Mouse (Mus musculus): ENCODE results near the gene Mrps15.
"Not testable (repeated sequence)": the region's sequence is repeated elsewhere in the genome, so short reads cannot be mapped to it uniquely, and the experiment has no call there.

Gene Mrps15

DNA sequence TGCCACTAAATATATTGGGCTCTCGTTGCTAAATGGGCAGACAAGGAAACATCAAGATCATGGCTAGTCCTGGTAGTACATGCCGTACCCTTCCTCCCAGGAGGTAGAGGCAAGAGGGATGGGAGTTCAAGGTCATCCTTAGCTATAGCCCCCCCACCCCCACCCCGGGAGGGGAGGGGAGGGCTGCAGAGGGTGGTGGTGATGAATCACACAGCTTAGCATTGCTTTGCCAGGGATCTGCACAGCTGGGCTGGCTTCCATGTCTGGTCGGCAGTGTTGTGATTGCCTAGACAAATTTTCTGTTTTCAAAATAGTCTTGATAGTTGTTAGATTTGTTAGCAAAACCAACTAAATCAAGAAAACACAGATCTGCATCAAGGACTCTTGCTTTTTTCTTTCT is 32.5 kb downstream of the Mrps15 start:
- DNase-seq: no peak

DNA sequence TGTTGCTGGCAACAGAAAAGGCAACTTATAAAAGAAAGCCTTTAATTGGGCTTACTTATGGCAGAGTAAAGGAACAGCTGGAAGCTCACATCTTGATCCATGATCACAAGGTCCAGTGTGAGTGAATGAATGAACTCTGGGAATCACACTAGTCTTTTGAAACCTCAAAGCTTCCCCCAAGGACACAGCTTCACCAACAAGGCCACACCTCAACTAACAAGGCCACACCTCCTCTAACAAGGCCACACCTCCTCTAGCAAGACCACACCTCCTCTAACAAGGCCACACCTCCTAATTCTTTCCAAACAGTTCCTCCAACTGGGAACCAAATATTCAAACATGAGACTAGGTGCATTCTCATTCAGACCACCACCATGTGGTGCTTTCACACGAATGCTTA is 34.9 kb downstream of the Mrps15 start:
- no peak for DNase-seq

DNA sequence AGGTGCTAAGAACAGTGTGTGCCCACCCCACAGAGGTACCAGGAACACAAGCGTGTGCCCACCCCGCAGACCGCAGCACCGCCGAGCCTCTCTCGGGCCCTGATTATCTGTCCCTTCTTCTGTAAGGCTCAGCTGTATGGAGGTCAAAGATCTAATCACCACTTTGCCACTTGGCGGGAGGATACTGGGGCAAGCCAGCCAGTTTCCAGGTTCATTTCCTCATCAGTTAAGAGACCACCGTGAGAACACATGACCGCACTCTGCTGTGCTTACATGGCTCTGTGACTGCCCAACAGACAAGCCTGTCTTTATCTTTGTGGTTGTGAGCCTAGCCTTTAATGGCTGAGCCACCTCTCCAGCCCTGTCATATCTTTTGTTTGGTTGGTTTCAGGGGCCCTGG is 36.3 kb downstream of the Mrps15 start:
- DNase-seq: no peak

DNA sequence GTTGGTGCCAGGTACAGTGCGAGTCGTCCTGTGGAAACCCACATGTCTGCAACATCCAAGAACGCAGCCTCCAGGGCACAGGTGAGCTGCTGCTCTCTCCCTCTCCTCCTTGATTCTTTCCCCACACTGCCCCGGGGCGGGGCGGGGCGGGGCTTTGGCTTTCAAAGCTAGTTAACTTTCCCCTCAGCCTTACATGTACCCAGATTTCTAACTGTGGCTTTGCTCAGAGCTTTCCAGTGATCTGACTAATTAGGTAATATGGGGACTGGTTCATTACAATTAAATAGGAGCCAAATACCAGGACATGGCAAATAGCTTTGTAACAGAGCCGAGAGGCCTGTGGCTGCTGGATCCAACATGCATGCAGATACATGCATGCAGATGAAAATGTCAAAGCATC is 37.7 kb downstream of the Mrps15 start:
- no peak for DNase-seq

DNA sequence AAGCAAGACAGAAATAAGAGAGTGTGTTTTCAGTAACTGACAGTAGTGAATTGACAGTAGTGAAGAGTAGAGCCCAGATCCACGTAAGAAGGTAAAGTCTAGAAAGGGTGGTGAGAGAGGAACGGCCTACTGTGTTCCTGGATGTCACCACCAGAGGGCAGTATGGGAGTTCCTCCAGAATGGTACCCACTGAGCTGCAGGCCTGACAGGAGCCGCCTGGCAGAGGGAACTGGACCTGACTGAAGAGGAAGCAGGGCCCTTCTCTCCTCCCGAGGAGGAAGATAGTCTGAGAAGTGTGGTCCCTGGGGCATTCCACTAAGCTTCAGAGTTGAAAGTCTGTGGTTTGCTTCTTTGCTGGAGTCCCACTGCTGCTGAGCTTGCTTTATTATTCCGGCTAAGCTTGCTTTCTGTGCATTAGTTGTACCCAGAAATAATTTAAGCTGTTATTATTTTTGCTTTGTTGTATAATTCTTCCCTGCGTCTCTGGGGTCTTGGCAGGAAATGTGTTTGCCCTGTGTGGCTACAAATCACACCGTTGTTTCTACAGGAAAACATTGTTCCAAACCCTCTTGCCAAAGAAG is 39.4 kb downstream of the Mrps15 start:
- peak; percentile 75 for DNase-seq

DNA sequence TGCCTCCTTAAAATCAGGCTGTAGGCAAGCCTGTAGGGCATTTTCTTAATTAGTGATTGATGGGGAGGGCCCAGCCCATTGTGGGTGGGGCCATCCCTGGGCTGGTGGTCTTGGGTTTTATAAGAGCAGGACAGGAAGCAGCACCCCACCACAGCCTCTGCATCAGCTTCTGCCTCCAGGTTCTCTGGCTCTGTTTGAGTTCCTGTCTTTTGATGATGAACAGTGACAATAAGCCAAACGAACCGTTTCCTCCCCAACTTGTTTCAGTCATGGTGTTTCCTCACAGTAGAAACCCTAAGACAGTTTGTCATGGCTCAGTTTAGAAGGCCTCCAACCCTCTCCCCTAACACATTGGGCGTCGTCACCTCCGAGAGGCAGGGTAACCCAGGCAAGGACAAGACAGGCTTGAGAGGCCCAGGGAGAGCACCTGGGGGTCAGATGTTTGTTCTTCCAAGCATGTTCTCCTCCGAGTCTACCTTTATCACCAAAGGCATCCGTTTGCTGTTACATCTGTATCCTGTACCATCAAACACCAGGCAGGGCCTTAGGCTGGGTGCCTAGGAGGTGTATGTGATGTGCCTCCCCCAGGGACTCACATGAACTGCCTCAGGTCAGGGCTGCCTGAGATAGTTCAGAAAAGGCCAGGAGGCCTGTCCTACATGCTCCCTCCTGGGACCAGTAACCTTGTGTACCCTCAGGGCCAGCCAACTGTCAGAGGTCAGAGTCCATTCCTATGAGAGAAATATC is 43.5 kb downstream of the Mrps15 start:
- DNase-seq: no peak

DNA sequence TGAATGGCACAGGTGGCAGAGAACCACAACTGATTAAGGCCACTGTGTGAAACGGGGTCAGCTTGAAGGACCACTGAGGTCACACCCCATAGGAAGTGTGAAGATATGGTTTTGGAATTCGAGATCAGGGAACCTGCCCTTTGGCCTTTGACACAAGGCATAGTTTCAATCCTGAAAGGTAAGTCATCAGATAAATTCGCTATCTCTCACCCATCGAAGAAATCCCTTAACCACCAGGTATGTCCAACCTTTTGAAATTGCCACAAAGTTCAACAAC is 44.1 kb downstream of the Mrps15 start:
- DNase-seq: no peak

DNA sequence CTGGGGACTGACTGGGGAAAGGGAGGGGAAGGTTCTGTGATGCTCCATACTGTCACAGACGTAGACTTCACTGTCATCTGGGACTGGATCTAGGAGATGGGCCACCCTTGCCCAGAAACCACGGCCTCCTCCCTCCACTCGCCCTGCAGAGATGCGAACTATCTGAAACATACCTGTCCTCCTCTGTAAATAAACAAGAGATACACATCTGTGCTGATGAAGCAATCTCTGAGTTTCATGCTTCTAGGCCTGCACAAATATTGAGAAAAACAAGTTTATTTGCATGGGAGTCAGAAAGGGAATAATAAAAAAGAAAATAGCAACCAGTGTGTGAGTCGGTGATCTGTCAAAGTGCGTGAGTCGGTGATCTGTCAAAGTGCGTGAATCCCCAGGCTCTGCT is 45.1 kb downstream of the Mrps15 start:
- DNase-seq: no peak

DNA sequence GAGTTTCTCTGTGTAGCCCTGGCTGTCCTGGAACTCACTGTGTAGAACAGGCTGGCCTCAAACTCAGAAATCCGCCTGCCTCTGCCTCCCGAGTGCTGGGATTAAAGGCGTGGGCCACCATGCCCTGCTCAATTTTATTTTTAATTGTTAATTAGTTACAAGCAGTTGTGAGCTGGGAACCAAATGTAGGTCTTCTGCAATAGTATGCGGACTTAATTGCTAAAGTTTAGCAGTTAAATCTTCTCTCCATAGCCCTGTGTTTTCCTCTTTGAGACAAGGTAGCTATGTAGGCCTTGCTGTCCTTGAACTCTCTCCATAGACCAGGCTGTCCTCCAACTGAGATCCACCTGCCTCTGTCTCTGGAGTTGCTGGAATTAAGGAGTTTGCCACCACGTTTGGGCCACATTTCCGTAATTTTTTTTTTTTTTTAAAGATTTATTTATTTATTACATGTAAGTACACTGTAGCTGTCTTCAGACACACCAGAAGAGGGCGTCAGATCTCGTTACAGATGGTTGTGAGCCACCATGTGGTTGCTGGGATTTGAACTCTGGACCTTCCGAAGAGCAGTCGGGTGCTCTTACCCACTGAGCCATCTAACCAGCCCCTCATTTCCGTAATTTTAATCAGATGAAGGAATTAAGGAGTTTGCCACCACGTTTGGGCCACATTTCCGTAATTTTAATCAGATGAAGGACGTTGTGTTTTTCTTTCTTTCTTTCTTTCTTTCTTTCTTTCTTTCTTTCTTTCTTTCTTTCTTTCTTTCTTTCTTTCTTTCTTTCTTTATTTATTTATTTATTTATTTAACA is 49.1 kb downstream of the Mrps15 start:
- DNase-seq: not testable (repeated sequence)

DNA sequence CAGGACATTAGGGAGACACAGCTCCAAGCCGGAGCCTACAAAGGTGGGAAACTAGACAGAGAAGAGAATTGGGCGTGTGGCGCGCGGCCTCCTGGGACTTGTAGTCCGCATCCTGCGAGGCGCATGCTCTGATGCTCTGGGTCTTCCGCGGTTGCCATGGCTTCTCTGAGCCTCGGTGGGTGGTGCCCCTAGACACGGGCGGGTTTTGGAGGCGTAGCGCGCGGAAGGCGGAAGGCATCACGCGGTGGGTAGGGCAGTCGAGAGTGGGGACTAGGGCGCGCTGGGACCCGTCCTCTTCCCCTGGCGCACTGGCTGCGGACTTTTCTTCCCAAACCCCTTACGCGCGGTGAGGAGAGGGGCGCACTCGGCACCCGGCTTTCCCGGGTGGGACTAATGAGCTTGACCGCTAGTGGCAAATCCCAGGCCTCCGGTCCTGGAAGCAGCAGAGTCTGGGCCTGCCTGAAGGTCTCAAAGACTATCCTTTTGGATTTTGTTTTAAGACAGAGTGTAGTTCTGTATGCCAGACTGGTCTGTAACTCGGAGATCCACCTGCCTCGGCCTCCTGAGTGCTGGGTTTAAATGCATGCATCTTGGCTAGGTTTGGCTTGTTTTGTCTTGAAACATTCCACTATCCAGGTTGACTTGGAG is 49.9 kb downstream of the Mrps15 start, which contains the start of gene Lsm10:
TSS of gene Lsm10 (plus strand) at position 160 of the 648 bp plus-strand sequence.
- DNase-seq: peak; percentile 98

DNA sequence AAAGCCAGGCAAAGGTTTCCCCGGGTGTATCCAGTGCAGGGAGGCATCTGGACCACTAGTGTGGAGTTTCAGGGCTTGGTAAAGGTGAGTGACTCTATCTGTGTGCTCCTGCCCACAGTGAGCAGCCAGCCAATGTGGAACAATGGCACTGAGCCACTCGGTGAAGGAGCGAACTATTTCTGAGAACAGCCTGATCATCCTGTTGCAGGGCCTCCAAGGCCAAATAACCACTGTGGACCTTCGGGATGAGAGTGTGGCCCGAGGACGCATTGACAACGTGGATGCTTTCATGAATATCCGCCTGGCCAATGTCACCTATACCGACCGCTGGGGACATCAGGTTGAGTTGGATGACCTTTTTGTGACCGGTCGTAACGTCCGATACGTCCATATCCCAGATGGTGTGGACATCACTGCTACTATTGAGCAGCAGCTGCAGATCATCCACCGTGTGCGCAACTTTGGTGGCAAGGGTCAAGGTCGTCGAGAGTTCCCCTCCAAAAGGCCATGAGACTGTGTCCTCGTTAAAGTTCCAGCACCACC is 51.1 kb downstream of the Mrps15 start:
- no peak for DNase-seq

DNA sequence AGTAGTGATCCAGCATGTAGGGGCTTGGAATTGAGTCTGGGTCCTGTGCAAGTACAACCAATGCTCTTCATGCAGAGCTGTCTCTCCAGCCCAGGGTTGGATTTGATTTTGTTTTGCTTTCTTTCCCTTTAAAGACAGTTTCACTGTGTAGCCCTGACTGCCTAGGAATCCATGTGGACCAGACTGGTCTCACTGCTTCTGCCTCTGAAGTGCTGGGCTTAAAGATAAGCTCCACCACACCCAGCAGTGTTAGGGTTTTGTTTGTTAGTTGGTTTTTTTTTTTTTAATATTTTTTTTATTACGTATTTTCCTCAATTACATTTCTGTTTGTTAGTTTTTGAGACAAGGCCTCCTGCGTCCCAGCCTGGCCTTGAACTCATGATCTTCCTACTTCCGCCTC is 52.6 kb downstream of the Mrps15 start:
- DNase-seq: no peak

DNA sequence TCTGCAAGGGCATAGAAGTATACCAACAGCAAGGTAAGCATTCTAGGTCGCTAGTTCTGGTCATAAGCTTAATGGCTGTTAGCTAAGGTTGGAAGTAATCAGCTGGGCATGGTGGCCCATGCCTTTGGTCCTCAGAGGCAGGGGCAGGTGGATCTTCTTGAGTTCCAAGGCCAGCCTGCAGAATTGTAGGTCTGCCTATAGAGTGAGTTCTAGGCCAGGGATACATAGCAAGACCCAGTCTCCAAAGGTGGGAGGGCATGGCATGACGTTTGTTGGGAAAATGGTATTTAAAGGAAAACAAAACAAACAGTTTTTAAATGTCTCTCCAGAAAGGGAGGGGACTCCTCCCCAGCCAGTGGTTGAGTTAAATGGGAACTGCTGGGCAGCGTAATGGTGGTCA is 54.0 kb downstream of the Mrps15 start:
- DNase-seq: no peak

DNA sequence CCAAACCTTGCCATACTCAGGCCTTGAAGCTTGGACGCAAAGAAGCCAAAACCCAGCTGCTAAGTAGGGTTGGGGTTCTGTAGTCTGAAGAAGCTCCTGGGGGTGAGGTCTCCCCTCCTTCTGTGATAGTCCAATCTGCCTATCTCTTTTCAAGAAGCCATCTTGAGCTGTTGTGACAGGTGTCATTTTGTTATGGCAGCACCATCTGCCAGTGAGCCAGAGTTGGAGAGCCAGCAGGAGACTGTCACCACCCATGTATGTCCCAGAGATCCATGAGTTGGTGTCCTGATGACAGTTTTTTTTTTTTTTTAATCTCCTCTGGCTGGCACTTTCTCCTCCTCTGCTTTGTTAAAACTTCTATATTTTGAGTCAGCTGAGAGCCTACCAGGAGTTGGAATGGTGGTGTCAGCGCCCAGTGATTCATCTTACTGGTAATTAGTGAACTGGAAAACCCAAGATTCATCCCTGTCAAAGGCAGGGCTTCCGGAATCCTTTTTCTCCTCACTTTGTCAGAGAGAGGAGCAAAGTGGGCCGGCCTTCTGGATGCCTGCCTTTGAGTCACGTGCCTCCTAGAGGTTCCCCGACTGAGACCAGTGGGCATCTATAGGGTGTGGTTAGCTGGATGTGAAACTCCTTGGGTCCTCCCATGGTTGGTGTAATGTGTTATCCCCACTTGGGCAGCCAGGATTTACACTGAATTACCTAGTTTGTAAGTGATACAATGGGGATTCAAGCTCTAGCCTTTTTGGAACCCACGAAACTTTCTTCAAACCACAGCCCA is 55.5 kb downstream of the Mrps15 start:
- DNase-seq: peak; percentile 58

DNA sequence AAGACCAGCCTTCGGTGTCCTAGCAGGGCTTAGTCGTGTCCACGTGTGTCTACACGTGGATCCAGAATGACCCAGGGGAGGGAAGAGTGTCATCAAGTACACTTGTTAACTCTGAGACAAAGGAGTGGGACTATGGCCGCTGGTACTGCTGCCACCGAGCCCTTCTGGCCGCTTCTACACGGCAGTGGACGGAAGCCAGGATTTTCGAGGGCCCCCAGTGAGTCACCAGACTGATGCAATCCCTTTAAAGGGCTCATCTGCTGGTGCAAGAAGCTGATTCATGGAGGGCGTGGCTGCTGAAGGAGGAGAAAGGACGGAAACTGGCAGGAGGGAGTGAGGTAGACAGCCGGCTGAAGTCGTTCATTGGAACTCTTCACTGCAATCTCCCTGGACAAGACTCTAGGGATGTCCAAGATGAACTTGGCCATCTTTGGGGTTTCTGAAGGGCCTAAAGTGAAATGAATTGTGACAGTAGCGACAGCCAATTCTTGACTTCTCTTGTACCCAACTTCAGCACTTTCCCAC is 56.4 kb downstream of the Mrps15 start:
- DNase-seq: peak; percentile 91

DNA sequence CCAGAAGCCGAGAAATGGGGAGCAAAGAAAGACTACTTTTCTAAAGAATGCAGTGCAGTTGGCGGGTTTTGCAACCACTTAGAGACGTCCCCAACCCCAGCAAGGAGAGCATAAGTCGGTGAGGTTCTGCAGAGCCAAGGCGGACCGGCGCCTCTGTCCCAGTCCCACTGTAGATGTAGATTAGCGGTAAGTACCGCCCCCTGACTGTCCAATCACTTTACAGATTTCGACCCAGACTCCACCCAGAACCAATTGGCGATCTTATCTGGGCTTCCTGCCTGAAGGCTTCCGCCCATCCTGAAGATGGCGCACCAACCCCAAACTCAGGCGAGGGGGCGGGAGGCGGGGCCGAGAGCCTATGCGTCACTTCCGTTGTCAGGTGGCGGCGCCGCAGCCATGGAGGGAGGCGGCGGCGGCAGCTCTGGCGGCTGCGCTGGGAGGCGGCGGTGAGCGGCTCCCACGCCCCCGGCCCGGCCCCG is 56.9 kb downstream of the Mrps15 start, which contains the start of gene Stk40:
TSS of gene Stk40 (plus strand) at position 368 of the 479 bp plus-strand sequence.
- DNase-seq: peak; percentile 95

DNA sequence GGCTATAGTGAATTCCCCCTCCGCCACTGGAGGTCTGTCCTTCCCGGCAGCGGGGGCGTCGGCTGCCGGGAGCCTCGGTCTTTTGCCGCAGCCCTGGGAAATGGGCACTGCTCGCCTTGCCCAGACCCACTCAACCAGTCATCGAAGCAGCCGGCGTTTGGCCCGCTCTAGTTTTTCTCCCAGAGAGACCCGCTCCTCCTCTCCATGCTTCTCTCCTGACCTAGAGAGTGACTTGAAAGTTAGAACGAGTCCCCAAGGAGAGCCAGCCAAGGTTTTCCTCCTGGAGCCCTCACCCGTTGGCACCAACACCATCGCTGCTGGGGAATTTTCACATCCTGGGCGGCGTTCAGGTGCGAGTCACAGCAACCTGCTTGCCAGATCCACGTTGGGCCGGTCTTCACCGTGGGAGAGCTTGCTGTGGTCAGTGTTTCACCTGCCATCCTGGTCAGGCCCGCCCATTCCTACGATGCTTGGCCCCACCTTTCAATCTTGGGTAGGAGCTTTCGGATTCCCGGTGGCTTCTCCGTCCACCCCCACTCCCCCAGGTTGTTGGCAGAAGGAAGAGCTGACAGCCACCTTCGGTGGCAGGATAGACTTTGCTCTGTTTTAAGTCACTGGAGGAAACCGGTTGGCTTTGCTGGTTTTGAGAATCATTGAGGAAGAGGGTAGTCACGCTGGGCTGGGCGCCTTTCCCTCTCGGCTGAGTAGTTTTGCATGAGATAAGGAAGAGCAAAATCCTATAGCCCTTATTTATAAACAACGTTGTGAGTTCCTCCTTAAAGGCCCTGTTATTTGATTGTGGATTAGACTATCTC is 57.7 kb downstream of the Mrps15 start:
- DNase-seq: no peak
